Mouse (Mus musculus): ENCODE results near the gene Rtkn. TPM values are rescaled to one million over a fixed set of nuclear protein-coding genes. Genes with fewer than 3 reads are reported as not detected.

Rtkn gene
- polyA plus RNA-seq, 1 experiment = 97.2 TPM

- no peak for DNase-seq
- no peaks in the 10 kb centered on the region for H3K27me3 ChIP-seq (ENCODE audit: control insufficient read depth, insufficient read depth, low read length)
- 89% methylated on average over 4 of the region's 4 CpGs for WGBS
- no peak overlapping the region for H3K4me3 ChIP-seq (replicated peaks; ENCODE audit: insufficient read depth, low read depth, low read length)
- H3K4me1 ChIP-seq (ENCODE audit: control insufficient read depth, insufficient read depth, low read length) = peaks cover 15% of the 10 kb centered on the region
- no peak overlapping the region for H3K27ac ChIP-seq (ENCODE audit: insufficient read depth, low read length)
- no peak for TF ChIP-seq POLR2A (IDR thresholded peaks at IDR 0.05; ENCODE audit: borderline replicate concordance, insufficient read depth, low read length)
- no peak for TF ChIP-seq CTCF (IDR thresholded peaks at IDR 0.05; ENCODE audit: borderline replicate concordance, insufficient read depth, low read depth, low read length)
Observed at GRCm38 (mm10) chr6:83111510-83112136, 23.6 kb upstream of the Rtkn start.

GRCm38 (mm10) chr6:83115011-83115671 lies 20.1 kb upstream of the Rtkn start, which contains the start of gene Mogs:
Mogs (plus strand) TSS chr6:83115496.
- peak; percentile 94 for TF ChIP-seq POLR2A (IDR thresholded peaks at IDR 0.05; ENCODE audit: borderline replicate concordance, insufficient read depth, low read length)
- peak; percentile 27; the same call in 1 of the 2 replicates for TF ChIP-seq CTCF (IDR thresholded peaks at IDR 0.05; ENCODE audit: borderline replicate concordance, insufficient read depth, low read depth, low read length)
- H3K4me1 ChIP-seq (ENCODE audit: control insufficient read depth, insufficient read depth, low read length) = peaks cover 14% of the 10 kb centered on the region
- H3K27me3 ChIP-seq (ENCODE audit: control insufficient read depth, insufficient read depth, low read length) = no peaks in the 10 kb centered on the region
- DNase-seq = peak; percentile 93
- H3K27ac ChIP-seq (ENCODE audit: insufficient read depth, low read length) = peak within 1 kb of the TSS; percentile 60
- WGBS = 2% methylated on average over 56 of the region's 58 CpGs
- peak within 1 kb of the TSS; percentile 98 for H3K4me3 ChIP-seq (replicated peaks; ENCODE audit: insufficient read depth, low read depth, low read length)

- DNase-seq = peak in 1 of 2 experiments; percentile 38
- Histone ChIP-seq H3K4me3 (replicated peaks; ENCODE audit: insufficient read depth, low read depth, low read length) (peak overlapping the region; percentile 98), H3K27me3 (ENCODE audit: control insufficient read depth, insufficient read depth, low read length) (no peaks in the 10 kb centered on the region), H3K4me1 (ENCODE audit: control insufficient read depth, insufficient read depth, low read length) (peaks cover 15% of the 10 kb centered on the region), H3K27ac (ENCODE audit: insufficient read depth, low read length) (no peak overlapping the region)
- WGBS = under 1% methylated on average over 48 of the region's 48 CpGs
- TF ChIP-seq POLR2A (IDR thresholded peaks at IDR 0.05; ENCODE audit: borderline replicate concordance, insufficient read depth, low read length) (no peak), CTCF (IDR thresholded peaks at IDR 0.05; ENCODE audit: borderline replicate concordance, insufficient read depth, low read depth, low read length) (no peak)
Observed at GRCm38 (mm10) chr6:83115682-83116372, 19.4 kb upstream of the Rtkn start.

GRCm38 (mm10) chr6:83116373-83117164 lies 18.7 kb upstream of the Rtkn start:
- Histone ChIP-seq H3K27ac (ENCODE audit: insufficient read depth, low read length) (no peak overlapping the region), H3K27me3 (ENCODE audit: control insufficient read depth, insufficient read depth, low read length) (no peaks in the 10 kb centered on the region), H3K4me3 (replicated peaks; ENCODE audit: insufficient read depth, low read depth, low read length) (peak overlapping the region; percentile 98), H3K4me1 (ENCODE audit: control insufficient read depth, insufficient read depth, low read length) (peaks cover 15% of the 10 kb centered on the region)
- WGBS = 49% methylated on average over 11 of the region's 11 CpGs
- peak in 1 of 2 experiments; percentile 19 for DNase-seq
- TF ChIP-seq POLR2A (IDR thresholded peaks at IDR 0.05; ENCODE audit: borderline replicate concordance, insufficient read depth, low read length) = no peak
- no peak for TF ChIP-seq CTCF (IDR thresholded peaks at IDR 0.05; ENCODE audit: borderline replicate concordance, insufficient read depth, low read depth, low read length)

- no peak overlapping the region for H3K4me3 ChIP-seq (replicated peaks; ENCODE audit: insufficient read depth, low read depth, low read length)
- H3K27me3 ChIP-seq (ENCODE audit: control insufficient read depth, insufficient read depth, low read length) = no peaks in the 10 kb centered on the region
- peaks cover 15% of the 10 kb centered on the region for H3K4me1 ChIP-seq (ENCODE audit: control insufficient read depth, insufficient read depth, low read length)
- 66% methylated on average over 4 of the region's 4 CpGs for WGBS
- no peak for TF ChIP-seq CTCF (IDR thresholded peaks at IDR 0.05; ENCODE audit: borderline replicate concordance, insufficient read depth, low read depth, low read length)
- no peak for TF ChIP-seq POLR2A (IDR thresholded peaks at IDR 0.05; ENCODE audit: borderline replicate concordance, insufficient read depth, low read length)
- DNase-seq = no peak
- H3K27ac ChIP-seq (ENCODE audit: insufficient read depth, low read length) = no peak overlapping the region
Observed at GRCm38 (mm10) chr6:83117165-83117438, 18.2 kb upstream of the Rtkn start.

GRCm38 (mm10) chr6:83117616-83118015 lies 17.6 kb upstream of the Rtkn start:
- Histone ChIP-seq H3K27me3 (ENCODE audit: control insufficient read depth, insufficient read depth, low read length) (no peaks in the 10 kb centered on the region), H3K4me1 (ENCODE audit: control insufficient read depth, insufficient read depth, low read length) (peaks cover 15% of the 10 kb centered on the region), H3K27ac (ENCODE audit: insufficient read depth, low read length) (no peak overlapping the region), H3K4me3 (replicated peaks; ENCODE audit: insufficient read depth, low read depth, low read length) (no peak overlapping the region)
- DNase-seq = peak in 1 of 2 experiments; percentile 13
- TF ChIP-seq CTCF (IDR thresholded peaks at IDR 0.05; ENCODE audit: borderline replicate concordance, insufficient read depth, low read depth, low read length) (no peak), POLR2A (IDR thresholded peaks at IDR 0.05; ENCODE audit: borderline replicate concordance, insufficient read depth, low read length) (no peak)
- WGBS = 85% methylated on average over 13 of the region's 13 CpGs

GRCm38 (mm10) chr6:83118369-83118768 lies 16.9 kb upstream of the Rtkn start:
- WGBS = 64% methylated on average over 11 of the region's 11 CpGs
- Histone ChIP-seq H3K27me3 (ENCODE audit: control insufficient read depth, insufficient read depth, low read length) (no peaks in the 10 kb centered on the region), H3K27ac (ENCODE audit: insufficient read depth, low read length) (no peak overlapping the region), H3K4me1 (ENCODE audit: control insufficient read depth, insufficient read depth, low read length) (peaks cover 15% of the 10 kb centered on the region), H3K4me3 (replicated peaks; ENCODE audit: insufficient read depth, low read depth, low read length) (no peak overlapping the region)
- peak in 1 of 2 experiments; percentile 16 for DNase-seq
- TF ChIP-seq POLR2A (IDR thresholded peaks at IDR 0.05; ENCODE audit: borderline replicate concordance, insufficient read depth, low read length) (no peak), CTCF (IDR thresholded peaks at IDR 0.05; ENCODE audit: borderline replicate concordance, insufficient read depth, low read depth, low read length) (no peak)

Measured in cerebellum, adult 2 months (tissue).